Mouse (Mus musculus) megakaryocyte progenitor cell, adult 5-6 weeks (primary cell): ENCODE results near the gene Eif5b. TPM values are rescaled to one million over a fixed set of nuclear protein-coding genes. Genes with fewer than 3 reads are reported as not detected.
"Not testable (repeated sequence)": the region's sequence is repeated elsewhere in the genome, so short reads cannot be mapped to it uniquely, and the experiment has no call there.

Source experiments
- ATAC-seq: replicated peaks from 2 replicates; pipeline ENCODE4 v1.8.0; 2016; ENCODE audit warnings: mild to moderate bottlenecking, moderate TSS enrichment, inconsistent platforms; ENCODE audit not compliant: poor library complexity
- total RNA-seq, 2 experiments: library from RNA; stranded (forward) in 1 of 2; stranded (reverse) in 1 of 2; fragments of 157-497, 149-512 nt in 1 of 2; fragments of 200-1000 nt in 1 of 2; gene quantifications; 2 replicates each; pipeline versions ENCODE4 v1.2.3 to v1.2.4; 2015 to 2017

Eif5b gene
- total RNA-seq, 2 experiments from 2014 or later, result 21.8 to 42.2 TPM

GRCm38 (mm10) chr1:38001956-38002355 is 4.1 kb downstream of the Eif5b start:
- peak; percentile 16; the same call in 1 of the 2 replicates for ATAC-seq

- ATAC-seq, result no peak
Observed at GRCm38 (mm10) chr1:38003046-38003445, 5.2 kb downstream of the Eif5b start.

DNA sequence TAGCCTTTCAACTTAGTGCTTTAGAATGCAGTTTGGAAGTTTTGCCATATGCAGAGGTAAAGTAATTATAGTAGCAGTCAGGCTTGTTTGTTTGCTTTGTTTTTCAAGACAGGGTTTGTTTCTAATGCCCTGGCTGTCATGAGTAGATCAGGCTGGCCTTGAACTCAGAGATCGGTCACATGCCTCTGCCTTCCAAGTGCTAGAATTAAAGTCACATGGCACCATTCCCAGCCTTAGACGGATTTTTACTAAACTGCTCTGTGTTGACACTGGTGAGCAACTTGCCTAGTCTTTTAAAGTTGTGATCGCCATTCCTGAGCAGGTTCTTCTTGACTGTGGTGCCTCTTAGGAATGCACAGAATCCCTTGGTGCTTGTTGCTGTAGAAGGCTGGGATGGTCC is 8.9 kb downstream of the Eif5b start:
- no peak for ATAC-seq

GRCm38 (mm10) chr1:38011647-38012046 is 13.8 kb downstream of the Eif5b start:
- peak; percentile 96 for ATAC-seq

DNA sequence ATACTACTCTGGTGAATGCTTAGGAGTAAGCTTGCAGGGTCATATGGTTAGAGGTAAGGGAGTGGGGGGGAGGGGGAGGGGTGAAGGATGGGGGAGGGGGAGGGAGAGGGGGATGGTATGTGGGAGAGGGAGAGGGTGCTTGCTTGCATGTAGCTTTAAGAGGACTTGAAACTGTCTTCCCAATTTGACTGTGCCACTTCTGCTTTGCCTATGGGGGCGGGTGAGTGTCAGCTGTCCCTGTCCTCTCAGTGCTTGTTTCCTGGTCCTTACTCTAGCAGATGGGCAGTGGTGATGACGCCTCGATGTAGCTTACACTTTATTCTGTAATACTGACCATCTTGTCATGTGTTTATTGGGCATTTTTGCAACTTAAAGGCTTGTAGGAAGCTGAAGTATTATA is 14.3 kb downstream of the Eif5b start:
- ATAC-seq, result peak; percentile 42

DNA sequence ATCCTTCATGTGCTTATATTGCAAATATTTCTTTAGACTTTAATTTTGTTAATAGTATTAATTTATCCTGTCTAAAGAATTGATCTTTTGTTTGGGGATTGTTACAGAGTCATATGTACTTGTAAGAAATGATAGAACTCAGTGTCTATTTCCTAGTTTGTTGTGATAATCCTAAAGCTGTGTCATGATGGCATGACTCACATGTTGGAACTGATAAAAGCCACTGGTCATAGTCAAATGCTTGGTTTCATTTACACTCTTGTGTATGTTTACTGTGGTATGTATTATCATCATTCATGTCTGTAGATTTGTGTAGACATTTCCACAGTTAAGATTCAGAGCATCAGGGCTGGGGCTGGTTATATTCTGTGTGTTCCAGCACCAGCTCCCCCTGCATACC is 14.7 kb downstream of the Eif5b start:
- ATAC-seq, result no peak

GRCm38 (mm10) chr1:38014551-38015203 is 16.9 kb downstream of the Eif5b start:
- peak; percentile 54 for ATAC-seq

- ATAC-seq, result no peak
Observed at GRCm38 (mm10) chr1:38027301-38027700, 29.5 kb downstream of the Eif5b start.

DNA sequence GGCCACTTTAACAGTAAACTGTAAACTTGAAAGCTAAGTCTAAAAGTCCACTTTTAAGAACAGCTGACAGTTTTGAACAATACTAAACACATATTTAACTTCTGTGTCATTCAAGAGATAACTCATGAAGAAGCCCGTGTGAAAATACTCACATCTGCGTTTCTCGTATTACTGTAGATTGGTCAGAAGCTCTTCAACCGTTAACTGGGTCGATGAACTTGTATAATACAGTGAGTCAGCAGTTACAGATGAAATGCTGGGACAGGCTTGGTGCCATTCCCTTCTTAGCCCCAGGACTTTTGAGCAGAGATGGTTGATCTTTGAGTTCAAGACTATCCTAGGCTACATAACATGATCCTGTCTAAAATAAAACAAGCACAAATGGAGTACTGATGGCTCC is 33.6 kb downstream of the Eif5b start:
- ATAC-seq, result no peak

DNA sequence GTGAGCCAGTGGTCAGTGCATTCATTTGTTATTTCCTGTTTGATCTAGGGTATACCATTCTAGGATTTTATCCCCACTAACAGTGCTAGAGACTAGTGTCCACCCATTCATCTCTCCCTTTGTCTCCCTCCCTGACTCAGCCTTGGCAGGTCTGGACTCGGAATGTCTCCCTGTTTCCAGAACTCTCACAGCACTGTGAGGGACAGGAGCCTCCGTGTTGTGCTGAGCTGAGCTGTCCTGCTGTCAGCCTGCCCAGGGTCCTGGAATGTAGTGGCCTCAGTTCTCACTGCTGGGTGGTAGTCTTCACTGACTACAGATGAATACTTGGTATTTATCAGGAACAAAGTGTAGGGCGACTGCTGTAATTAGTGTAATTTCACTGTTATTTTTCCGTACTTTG is 37.7 kb downstream of the Eif5b start:
- no peak for ATAC-seq

GRCm38 (mm10) chr1:38037375-38037774 is 39.6 kb downstream of the Eif5b start:
- no peak for ATAC-seq

DNA sequence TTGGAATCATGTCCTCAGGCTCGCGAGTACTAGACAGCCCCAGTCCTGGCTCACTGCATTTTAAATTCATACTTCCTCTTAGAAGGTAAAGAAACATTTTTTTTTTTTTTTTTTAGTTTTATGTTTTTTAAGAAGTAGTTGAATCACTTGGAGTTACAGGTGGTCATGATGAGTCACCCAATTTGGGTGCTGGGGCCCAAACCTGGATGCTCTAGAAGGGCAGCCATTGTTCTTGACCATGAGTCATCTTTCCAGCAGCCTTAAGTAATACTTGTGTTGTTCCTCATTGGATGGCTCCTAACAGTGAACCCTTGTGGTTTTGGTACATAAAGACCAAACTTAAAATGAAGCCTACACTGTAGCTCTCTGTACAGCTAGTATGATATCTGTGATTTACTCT is 41.1 kb downstream of the Eif5b start:
- no peak for ATAC-seq

DNA sequence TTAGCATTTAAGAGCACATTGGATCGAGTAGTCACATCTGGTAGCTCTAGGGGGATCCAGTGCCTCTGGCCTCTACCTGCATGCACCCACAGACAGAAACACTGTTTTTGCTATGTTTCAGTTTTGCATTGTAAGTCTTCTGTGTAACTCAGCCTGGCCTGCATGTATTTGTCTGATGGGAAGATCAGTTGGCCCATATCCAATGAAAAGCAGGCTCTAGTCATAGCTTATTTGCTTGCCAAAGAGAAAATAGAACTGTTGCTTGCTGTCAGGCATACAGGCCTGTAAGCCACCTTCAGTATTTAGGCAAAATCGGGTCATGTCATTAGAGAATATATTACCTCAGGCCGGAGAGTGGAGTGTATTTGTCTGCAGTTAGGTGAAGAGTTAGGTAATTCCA is 50.3 kb downstream of the Eif5b start:
- no peak for ATAC-seq

GRCm38 (mm10) chr1:38049562-38049961 is 51.8 kb downstream of the Eif5b start:
- peak; percentile 76 for ATAC-seq

GRCm38 (mm10) chr1:38055176-38055575 is 57.4 kb downstream of the Eif5b start:
- no peak for ATAC-seq

GRCm38 (mm10) chr1:38058417-38058816 is 60.6 kb downstream of the Eif5b start:
- ATAC-seq, result no peak

GRCm38 (mm10) chr1:38062156-38062555 is 64.3 kb downstream of the Eif5b start:
- ATAC-seq, result not testable (repeated sequence)

GRCm38 (mm10) chr1:38067276-38067675 is 69.5 kb downstream of the Eif5b start:
- no peak for ATAC-seq

- no peak for ATAC-seq
Observed at GRCm38 (mm10) chr1:38071326-38071725, 73.5 kb downstream of the Eif5b start.

DNA sequence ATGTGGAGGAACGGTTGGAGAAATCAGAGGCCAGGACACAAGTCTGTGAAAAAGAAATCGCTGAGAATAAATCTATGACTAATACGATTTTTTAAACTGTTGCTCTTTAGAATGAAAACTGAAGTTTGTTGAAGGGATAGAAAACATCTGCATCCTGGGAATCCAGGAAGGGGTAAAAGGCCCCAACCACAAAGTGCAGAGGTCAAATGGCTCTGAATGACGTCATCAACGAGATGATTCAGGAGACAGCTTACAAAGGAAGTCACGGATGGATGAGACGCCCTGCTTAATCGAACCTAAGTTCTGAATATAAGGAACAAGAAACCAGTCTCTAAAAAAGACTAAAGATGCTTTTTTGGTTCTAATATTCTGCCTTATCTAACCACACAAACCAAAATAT is 83.5 kb downstream of the Eif5b start:
- ATAC-seq, result no peak

DNA sequence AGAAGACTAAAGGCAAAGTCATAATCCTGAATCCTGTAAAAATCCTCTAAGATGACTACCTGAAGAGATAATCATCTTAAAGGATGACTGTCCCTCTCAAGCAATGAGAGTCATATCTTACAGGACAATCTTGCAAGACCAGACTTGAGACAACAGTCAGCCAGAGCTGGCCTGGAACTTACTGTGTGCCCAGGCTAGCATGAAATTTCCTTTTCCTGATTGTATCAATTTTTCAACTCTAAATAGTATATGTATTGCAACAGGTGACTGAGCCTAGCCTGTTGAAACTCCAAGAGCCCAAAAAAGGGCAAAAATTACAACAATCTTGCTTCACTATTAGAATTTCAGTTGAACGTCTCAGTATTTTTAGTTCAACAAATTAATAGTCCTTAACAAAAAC is 105.4 kb downstream of the Eif5b start:
- ATAC-seq, result peak; percentile 74

DNA sequence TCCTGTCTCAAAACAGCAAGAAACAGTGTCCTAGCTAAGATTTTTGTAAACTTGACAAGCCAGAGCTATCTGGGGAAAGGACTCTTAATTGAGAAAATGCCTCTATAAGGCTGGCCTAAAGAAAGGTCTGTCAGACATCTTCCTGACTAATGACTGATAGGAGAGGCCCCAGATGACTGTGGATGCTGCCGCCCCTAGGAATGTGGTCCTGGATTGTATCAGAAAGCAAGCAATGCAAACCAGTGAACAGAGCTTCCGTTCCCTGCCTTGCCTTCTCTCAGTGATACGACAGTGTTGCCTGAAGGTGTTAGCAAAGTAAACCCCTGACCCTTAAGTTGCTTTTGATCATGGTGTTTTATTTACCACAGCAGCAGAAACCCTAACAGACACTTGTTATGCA is 106.0 kb downstream of the Eif5b start:
- ATAC-seq, result no peak
